Mouse (Mus musculus) frontal cortex, postnatal 36 days (tissue): ENCODE data around the gene Banf2.

Experiments
- DNase-seq, 2 experiments: peaks; one replicate each; pipeline ENCODE4 v3.0.0; 2022; ENCODE audit warnings: low spot score in 2 of 2

Gene Banf2

DNA sequence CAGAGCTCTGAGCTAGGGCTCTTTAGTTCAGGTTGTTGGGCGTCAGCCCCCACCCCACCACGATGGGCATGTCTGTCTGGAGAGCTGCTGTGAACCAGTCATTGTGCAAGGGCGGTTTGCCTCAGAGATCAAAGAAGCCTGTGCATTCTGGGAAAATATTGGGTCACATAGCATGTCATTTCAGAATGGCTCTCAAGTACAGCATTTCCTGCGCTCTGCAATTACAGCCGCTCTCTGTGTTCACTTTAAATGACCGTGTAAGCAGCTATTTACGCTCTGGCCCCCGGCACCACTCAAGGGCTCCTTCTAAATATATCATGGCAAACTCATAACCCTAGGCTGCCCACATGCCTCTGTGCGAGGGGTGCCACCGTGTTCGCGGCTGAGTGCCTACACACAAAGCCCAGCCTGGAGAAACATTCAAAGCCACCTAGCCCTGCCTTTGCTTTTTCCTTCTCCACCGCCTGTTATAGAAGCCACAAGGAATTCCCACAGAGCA, 68.7 kb downstream of the Banf2 start:
- no peak for DNase-seq

DNA sequence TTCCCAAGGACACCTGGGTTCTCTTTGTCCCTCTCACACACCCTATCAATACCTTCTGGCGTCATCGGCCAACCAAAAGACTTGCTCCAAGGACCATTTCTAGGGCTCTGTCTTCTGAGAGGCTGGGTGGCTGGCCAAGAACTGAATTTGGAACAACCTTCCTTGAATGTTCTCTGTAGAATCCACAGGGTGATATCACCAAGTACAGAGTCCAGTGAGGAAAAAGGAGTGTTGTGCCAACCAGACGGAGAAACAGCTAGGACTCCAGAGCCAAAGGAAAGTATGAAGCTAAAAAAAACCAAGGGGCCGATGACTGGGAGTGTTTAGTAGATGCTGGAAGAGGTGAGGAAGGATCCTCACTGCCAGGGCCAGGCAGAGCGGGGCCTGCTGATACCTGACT, 74.5 kb downstream of the Banf2 start:
- DNase-seq = no peak

DNA sequence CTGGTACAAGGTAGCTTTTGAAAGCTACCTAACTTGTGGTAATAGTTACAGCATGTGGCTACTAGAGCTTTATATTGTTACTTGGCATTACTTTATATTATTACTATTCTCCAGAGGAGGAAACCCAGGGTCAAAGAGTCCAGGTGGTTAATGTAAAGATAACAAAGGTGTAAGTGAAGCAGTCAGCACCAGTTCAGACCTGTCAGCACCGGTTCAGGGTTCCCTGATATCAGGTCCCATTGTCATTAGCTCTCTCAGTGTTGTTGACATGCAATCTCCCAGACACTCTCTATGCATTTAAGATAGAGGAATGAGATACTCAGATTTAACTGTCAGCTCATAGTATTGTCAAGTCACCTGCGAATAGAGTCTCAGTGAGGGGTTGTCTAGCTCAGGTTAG, 75.0 kb downstream of the Banf2 start:
- DNase-seq = no peak

DNA sequence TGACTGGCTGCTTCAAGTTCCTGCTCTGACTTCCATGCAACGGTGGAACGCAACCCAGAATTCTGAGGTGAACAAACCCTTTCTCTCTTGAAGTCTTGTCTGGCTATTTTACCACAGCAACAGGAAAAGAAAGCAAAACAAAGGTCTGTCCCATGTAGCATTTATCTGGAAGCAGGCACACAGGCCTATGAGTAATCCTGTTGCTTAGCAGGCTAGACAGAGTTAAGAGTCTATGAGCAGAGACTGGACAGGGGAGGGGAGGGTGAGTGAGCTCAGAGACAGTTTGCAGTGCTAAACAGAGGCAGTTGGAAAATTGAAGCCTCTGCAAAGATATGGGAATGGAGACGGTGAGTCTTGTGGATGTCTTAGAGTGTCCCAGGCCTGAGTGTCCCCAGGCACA, 75.5 kb downstream of the Banf2 start:
- no peak for DNase-seq

DNA sequence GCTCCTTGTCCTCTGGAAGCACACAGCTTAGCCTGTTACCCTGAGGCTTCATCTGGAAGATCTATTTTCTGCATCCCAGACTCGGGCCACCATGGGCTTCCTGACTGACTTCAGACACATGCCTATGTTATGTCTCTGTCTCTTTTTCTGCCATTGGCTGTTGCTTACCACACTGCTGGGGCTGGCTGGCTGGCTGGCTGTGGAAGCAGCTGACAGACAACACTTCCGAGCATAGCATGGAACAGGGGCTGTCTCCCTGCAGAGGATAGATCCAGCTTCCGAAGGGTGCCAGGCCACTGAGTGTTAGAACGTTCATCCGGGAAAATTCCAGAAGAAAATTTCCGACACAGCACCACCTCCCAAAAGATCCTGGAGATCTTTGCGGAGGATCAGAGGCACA, 79.1 kb downstream of the Banf2 start:
- no peak for DNase-seq

DNA sequence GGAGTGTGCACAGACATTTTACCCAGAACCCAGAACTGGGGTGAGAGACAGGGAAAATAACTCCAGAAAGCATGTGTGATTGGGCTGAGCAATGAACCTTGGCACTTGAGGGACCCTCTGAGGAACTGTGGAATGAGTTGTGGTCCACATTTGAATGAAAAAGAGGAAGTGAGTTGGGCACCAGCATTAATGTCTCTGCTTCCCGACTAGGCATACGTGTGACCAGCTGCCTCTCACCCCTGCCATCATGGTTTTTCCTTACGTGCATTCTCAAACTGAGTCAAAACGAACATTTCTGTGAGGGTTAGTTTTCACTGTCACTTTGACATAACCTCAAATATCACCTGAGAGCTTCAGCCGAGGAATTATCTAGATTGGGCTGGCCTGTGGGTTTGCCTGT, 79.8 kb downstream of the Banf2 start:
- no peak for DNase-seq

DNA sequence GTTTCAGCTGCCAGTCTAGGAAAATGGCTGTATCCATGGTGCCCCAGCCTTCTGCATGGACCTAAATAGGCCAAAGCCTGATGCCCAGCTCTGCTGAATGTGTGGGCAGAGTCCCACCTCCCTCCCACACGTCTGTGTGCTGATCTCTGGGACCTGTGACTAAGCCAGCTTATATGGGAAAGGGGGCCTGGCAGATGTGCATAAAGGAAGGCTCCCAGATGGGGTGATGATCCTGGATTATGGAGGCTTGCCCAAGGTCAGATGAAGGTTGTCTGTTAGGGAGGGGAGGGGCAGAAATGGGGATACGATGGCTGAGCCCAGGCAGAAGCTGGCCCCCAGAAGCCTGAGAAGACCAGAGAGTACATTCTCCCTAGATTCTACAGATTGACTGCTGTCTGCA, 85.2 kb downstream of the Banf2 start:
- DNase-seq = no peak

DNA sequence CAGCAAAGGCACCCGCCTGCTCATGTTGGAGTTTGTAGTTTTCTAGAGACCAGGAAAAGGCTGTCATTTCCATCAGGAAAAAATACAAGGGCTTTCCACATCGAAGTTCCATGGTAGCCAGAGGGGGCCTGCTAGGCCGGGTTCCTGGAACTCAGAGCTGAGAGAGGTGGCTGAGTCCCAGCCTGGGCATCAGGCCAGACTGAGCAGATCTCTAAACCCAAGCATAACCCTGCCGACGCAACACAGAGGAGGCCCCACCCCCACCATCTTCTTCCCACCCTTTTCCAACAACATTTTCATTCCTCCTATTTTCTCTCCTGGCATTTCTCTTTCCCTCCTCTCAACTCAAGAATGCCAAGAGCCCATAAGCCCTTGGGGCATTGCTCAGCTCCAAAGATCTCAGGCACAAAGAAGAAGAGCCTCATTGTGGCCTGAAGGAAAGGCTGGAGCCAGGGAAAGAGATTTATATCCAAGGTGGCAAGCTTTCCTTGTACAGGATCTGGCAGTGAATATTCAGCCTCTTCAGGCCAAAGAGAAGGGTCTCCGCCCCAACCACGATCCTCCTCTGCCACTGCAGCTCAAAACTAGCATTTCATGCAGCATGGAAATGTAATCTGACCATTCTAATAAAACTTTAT, 87.4 kb downstream of the Banf2 start:
- DNase-seq = no peak

DNA sequence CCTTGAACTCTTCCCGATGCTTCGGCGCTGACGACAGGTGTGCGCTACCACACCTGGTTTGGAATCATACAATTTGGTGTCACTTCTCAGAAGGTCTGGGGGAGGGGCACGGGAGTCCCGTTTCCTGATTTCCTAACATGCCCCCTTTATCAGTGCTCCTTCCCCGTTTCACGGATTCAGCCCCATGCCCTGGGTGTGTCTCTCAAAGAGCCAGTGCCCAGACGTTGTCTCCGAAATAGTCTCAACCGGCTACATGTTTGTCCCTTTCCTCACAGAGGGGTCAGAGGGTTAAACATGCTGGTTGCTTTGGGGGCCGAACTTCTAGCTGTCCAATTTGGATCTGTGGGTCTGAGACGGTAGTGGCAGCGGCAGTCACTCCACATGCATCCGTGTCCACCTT, 89.2 kb downstream of the Banf2 start:
- DNase-seq = no peak
